Mouse (Mus musculus) macrophage (primary cell): ENCODE data around the gene Ackr4. TPM values are rescaled to one million over a fixed set of nuclear protein-coding genes. Genes with fewer than 3 reads are reported as not detected.

ENCODE experiments used
- H3K27ac ChIP-seq: fragments of 350-480 bp; formaldehyde crosslinking; 2 replicates; pipeline ENCODE4 v1.9.0; 2021
- H3K36me3 ChIP-seq: fragments of 350-480 bp; formaldehyde crosslinking; 2 replicates; pipeline ENCODE4 v1.9.0; 2021; ENCODE audit errors: inconsistent target
- H3K4me3 ChIP-seq: fragments of 350-480 bp; formaldehyde crosslinking; 2 replicates; pipeline ENCODE4 v1.9.0; 2021; ENCODE audit errors: inconsistent target
- H3K79me2 ChIP-seq: fragments of 350-480 bp; formaldehyde crosslinking; 2 replicates; pipeline ENCODE4 v1.9.0; 2021; ENCODE audit errors: inconsistent target
- WGBS: methylation state at CpG from one replicate; pipeline ENCODE4 v1.1.7; 2026; ENCODE audit warnings: inconsistent platforms; ENCODE audit not compliant: missing documents; 5-methylcytosine and 5-hydroxymethylcytosine counted together
- polyA plus RNA-seq: library from polyadenylated mRNA; stranded (reverse); fragments of 250-400 nt; gene quantifications from 3 replicates; pipeline ENCODE4 v1.2.4, GENCODE M21; 2018; ENCODE audit warnings: inconsistent platforms

The Ackr4 gene
- polyA plus RNA-seq, 1 experiment from 2014 or later, result not detected

- H3K79me2 ChIP-seq, result no peaks in the 10 kb centered on the region
- 98% methylated on average over 4 of the region's 4 CpGs for WGBS
- H3K36me3 ChIP-seq, result peaks cover 24% of the 10 kb centered on the region; the same call in 1 of the 2 replicates
- H3K4me3 ChIP-seq, result no peak overlapping the region
- H3K27ac ChIP-seq, result no peak overlapping the region
These were observed 83.1 kb downstream of the Ackr4 start for GRCm38 (mm10) chr9:104043676-104044075.

GRCm38 (mm10) chr9:104040362-104040761, 86.4 kb downstream of the Ackr4 start, which contains the start of gene Gm28305:
Gene Gm28305 (plus strand): TSS chr9:104040662.
- no peaks in the 10 kb centered on the region for H3K79me2 ChIP-seq
- H3K4me3 ChIP-seq, result no peak within 1 kb of the TSS
- 86% methylated on average over 2 of the region's 2 CpGs for WGBS
- no peak within 1 kb of the TSS for H3K27ac ChIP-seq
- no peaks in the 10 kb centered on the region for H3K36me3 ChIP-seq

GRCm38 (mm10) chr9:104039742-104040141, 87.0 kb downstream of the Ackr4 start:
- H3K36me3 ChIP-seq, result no peaks in the 10 kb centered on the region
- no peak overlapping the region for H3K27ac ChIP-seq
- no peak overlapping the region for H3K4me3 ChIP-seq
- 19% methylated on average over 4 of the region's 4 CpGs for WGBS
- no peaks in the 10 kb centered on the region for H3K79me2 ChIP-seq

- no peak overlapping the region for H3K27ac ChIP-seq
- no peaks in the 10 kb centered on the region for H3K79me2 ChIP-seq
These were observed 87.6 kb downstream of the Ackr4 start for GRCm38 (mm10) chr9:104039031-104039695.

GRCm38 (mm10) chr9:104038266-104038665, 88.5 kb downstream of the Ackr4 start:
- 96% methylated on average over 11 of the region's 13 CpGs for WGBS
- Histone ChIP-seq H3K36me3 (no peaks in the 10 kb centered on the region), H3K27ac (no peak overlapping the region), H3K4me3 (no peak overlapping the region), H3K79me2 (no peaks in the 10 kb centered on the region)

More at GRCm38 (mm10) chr9:104039031-104039695, 87.6 kb downstream of the Ackr4 start:
- H3K4me3 ChIP-seq, result no peak overlapping the region
- no peaks in the 10 kb centered on the region for H3K36me3 ChIP-seq
- 78% methylated on average over 21 of the region's 21 CpGs for WGBS

- Histone ChIP-seq H3K36me3 (no peaks in the 10 kb centered on the region), H3K27ac (no peak overlapping the region), H3K4me3 (no peak overlapping the region), H3K79me2 (no peaks in the 10 kb centered on the region)
- WGBS, result 60% methylated on average over 22 of the region's 24 CpGs
These were observed 91.3 kb downstream of the Ackr4 start for GRCm38 (mm10) chr9:104035261-104036015.

- Histone ChIP-seq H3K79me2 (no peaks in the 10 kb centered on the region), H3K27ac (no peak overlapping the region), H3K36me3 (no peaks in the 10 kb centered on the region), H3K4me3 (no peak overlapping the region)
- 94% methylated on average over 6 of the region's 6 CpGs for WGBS
These were observed 92.0 kb downstream of the Ackr4 start for GRCm38 (mm10) chr9:104034718-104035117.

- 90% methylated on average over 8 of the region's 8 CpGs for WGBS
- Histone ChIP-seq H3K27ac (no peak overlapping the region), H3K4me3 (no peak overlapping the region), H3K36me3 (no peaks in the 10 kb centered on the region), H3K79me2 (no peaks in the 10 kb centered on the region)
These were observed 92.5 kb downstream of the Ackr4 start for GRCm38 (mm10) chr9:104034231-104034630.

Other genes starting within 250 kb of the Ackr4 start
- gene Nphp3, start 124.4 kb downstream of the Ackr4 start, polyA plus RNA-seq, result 1.00 to 2.6 TPM (median 1.8 TPM) in 3 replicates
- not detected in 3 replicates for gene Gm28305, start 86.3 kb downstream of the Ackr4 start, polyA plus RNA-seq
- 34.9 to 41.7 TPM (median 39.6 TPM) in 3 replicates for gene Uba5, start 63.8 kb downstream of the Ackr4 start, polyA plus RNA-seq
- gene Acad11, start 63.6 kb downstream of the Ackr4 start, polyA plus RNA-seq, result 8.3 to 8.7 TPM (median 8.7 TPM) in 3 replicates
- 52.3 to 82.4 TPM (median 64.2 TPM) in 3 replicates for gene Dnajc13, start 136.0 kb upstream of the Ackr4 start, polyA plus RNA-seq
- gene Acpp, start 210.8 kb upstream of the Ackr4 start, polyA plus RNA-seq, result 0.83 to 3.4 TPM (median 2.0 TPM) in 3 replicates